Mouse (Mus musculus): ENCODE data around the gene Rnf220. TPM values are rescaled to one million over a fixed set of nuclear protein-coding genes. Genes with fewer than 3 reads are reported as not detected.

Rnf220 gene
- polyA plus RNA-seq, 1 experiment from 2014 or later: 56.3 TPM

- Histone ChIP-seq H3K9ac (ENCODE audit: low read depth, low read length) (peak overlapping the region; percentile 49), H3K9me3 (ENCODE audit: control insufficient read depth, low read length) (no peaks in the 10 kb centered on the region), H3K36me3 (ENCODE audit: control insufficient read depth, insufficient read depth, low read length) (no peaks in the 10 kb centered on the region), H3K27me3 (replicated peaks; ENCODE audit: control insufficient read depth, insufficient read depth, low read length) (peaks cover 79% of the 10 kb centered on the region), H3K4me3 (ENCODE audit: low read depth, low read length) (peak overlapping the region; percentile 47), H3K4me1 (ENCODE audit: control insufficient read depth, insufficient read depth, low read length) (peaks cover 19% of the 10 kb centered on the region; the same call in 1 of the 2 replicates), H3K27ac (replicated peaks; ENCODE audit: low read depth, low read length) (no peak overlapping the region), H3K4me2 (ENCODE audit: low read depth, low read length) (peak overlapping the region; percentile 90)
- no peak for DNase-seq (ENCODE audit: low spot score)
- no peak for ATAC-seq (ENCODE audit: low read depth)
- 1% methylated on average over 39 of the region's 71 CpGs for WGBS
Measured at GRCm38 (mm10) chr4:117493905-117494851, 2.7 kb downstream of the Rnf220 start.

- Histone ChIP-seq H3K4me1 (ENCODE audit: control insufficient read depth, insufficient read depth, low read length) (peaks cover 19% of the 10 kb centered on the region; the same call in 1 of the 2 replicates), H3K36me3 (ENCODE audit: control insufficient read depth, insufficient read depth, low read length) (no peaks in the 10 kb centered on the region), H3K9me3 (ENCODE audit: control insufficient read depth, low read length) (no peaks in the 10 kb centered on the region), H3K4me3 (ENCODE audit: low read depth, low read length) (peak overlapping the region; percentile 14; the same call in 1 of the 2 replicates), H3K4me2 (ENCODE audit: low read depth, low read length) (peak overlapping the region; percentile 6; the same call in 1 of the 2 replicates), H3K27me3 (replicated peaks; ENCODE audit: control insufficient read depth, insufficient read depth, low read length) (peaks cover 87% of the 10 kb centered on the region), H3K27ac (replicated peaks; ENCODE audit: low read depth, low read length) (no peak overlapping the region), H3K9ac (ENCODE audit: low read depth, low read length) (no peak overlapping the region)
- 8% methylated on average over 17 of the region's 17 CpGs for WGBS
- ATAC-seq (ENCODE audit: low read depth): no peak
- DNase-seq (ENCODE audit: low spot score): no peak
Measured at GRCm38 (mm10) chr4:117493161-117493568, 3.7 kb downstream of the Rnf220 start.

GRCm38 (mm10) chr4:117491840-117492239, 5.0 kb downstream of the Rnf220 start:
- no peak overlapping the region for H3K4me3 ChIP-seq (ENCODE audit: low read depth, low read length)
- no peaks in the 10 kb centered on the region for H3K36me3 ChIP-seq (ENCODE audit: control insufficient read depth, insufficient read depth, low read length)
- H3K27ac ChIP-seq (replicated peaks; ENCODE audit: low read depth, low read length): no peak overlapping the region
- no peak overlapping the region for H3K4me2 ChIP-seq (ENCODE audit: low read depth, low read length)
- no peak overlapping the region for H3K9ac ChIP-seq (ENCODE audit: low read depth, low read length)
- peaks cover 89% of the 10 kb centered on the region for H3K27me3 ChIP-seq (replicated peaks; ENCODE audit: control insufficient read depth, insufficient read depth, low read length)
- DNase-seq (ENCODE audit: low spot score) (no peak), ATAC-seq (ENCODE audit: low read depth) (no peak)
- H3K9me3 ChIP-seq (ENCODE audit: control insufficient read depth, low read length): no peaks in the 10 kb centered on the region
- H3K4me1 ChIP-seq (ENCODE audit: control insufficient read depth, insufficient read depth, low read length): peaks cover 19% of the 10 kb centered on the region; the same call in 1 of the 2 replicates
- WGBS: 78% methylated on average over 6 of the region's 6 CpGs

- H3K9me3 ChIP-seq (ENCODE audit: control insufficient read depth, low read length): no peaks in the 10 kb centered on the region
- H3K4me2 ChIP-seq (ENCODE audit: low read depth, low read length): no peak overlapping the region
- peaks cover 90% of the 10 kb centered on the region for H3K27me3 ChIP-seq (replicated peaks; ENCODE audit: control insufficient read depth, insufficient read depth, low read length)
- DNase-seq (ENCODE audit: low spot score) (no peak), ATAC-seq (ENCODE audit: low read depth) (no peak)
- H3K36me3 ChIP-seq (ENCODE audit: control insufficient read depth, insufficient read depth, low read length): no peaks in the 10 kb centered on the region
- WGBS: 80% methylated on average over 14 of the region's 14 CpGs
- no peak overlapping the region for H3K9ac ChIP-seq (ENCODE audit: low read depth, low read length)
- H3K4me3 ChIP-seq (ENCODE audit: low read depth, low read length): no peak overlapping the region
- no peak overlapping the region for H3K27ac ChIP-seq (replicated peaks; ENCODE audit: low read depth, low read length)
- H3K4me1 ChIP-seq (ENCODE audit: control insufficient read depth, insufficient read depth, low read length): peaks cover 9% of the 10 kb centered on the region; the same call in 1 of the 2 replicates
Measured at GRCm38 (mm10) chr4:117489975-117490374, 6.9 kb downstream of the Rnf220 start.

- Histone ChIP-seq H3K9me3 (ENCODE audit: control insufficient read depth, low read length) (no peaks in the 10 kb centered on the region), H3K27ac (replicated peaks; ENCODE audit: low read depth, low read length) (no peak overlapping the region), H3K4me3 (ENCODE audit: low read depth, low read length) (no peak overlapping the region), H3K4me2 (ENCODE audit: low read depth, low read length) (no peak overlapping the region), H3K4me1 (ENCODE audit: control insufficient read depth, insufficient read depth, low read length) (peaks cover 7% of the 10 kb centered on the region; the same call in 1 of the 2 replicates), H3K9ac (ENCODE audit: low read depth, low read length) (no peak overlapping the region), H3K27me3 (replicated peaks; ENCODE audit: control insufficient read depth, insufficient read depth, low read length) (peaks cover 90% of the 10 kb centered on the region), H3K36me3 (ENCODE audit: control insufficient read depth, insufficient read depth, low read length) (no peaks in the 10 kb centered on the region)
- ATAC-seq (ENCODE audit: low read depth) (no peak), DNase-seq (ENCODE audit: low spot score) (no peak)
- 86% methylated on average over 9 of the region's 9 CpGs for WGBS
Measured at GRCm38 (mm10) chr4:117489566-117489965, 7.3 kb downstream of the Rnf220 start.

- no peak overlapping the region for H3K4me3 ChIP-seq (ENCODE audit: low read depth, low read length)
- ATAC-seq (ENCODE audit: low read depth): no peak
- H3K4me2 ChIP-seq (ENCODE audit: low read depth, low read length): no peak overlapping the region
- 78% methylated on average over 6 of the region's 6 CpGs for WGBS
- H3K27me3 ChIP-seq (replicated peaks; ENCODE audit: control insufficient read depth, insufficient read depth, low read length): peaks cover 83% of the 10 kb centered on the region
- no peak overlapping the region for H3K9ac ChIP-seq (ENCODE audit: low read depth, low read length)
- H3K36me3 ChIP-seq (ENCODE audit: control insufficient read depth, insufficient read depth, low read length): no peaks in the 10 kb centered on the region
- H3K9me3 ChIP-seq (ENCODE audit: control insufficient read depth, low read length): no peaks in the 10 kb centered on the region
- no peak overlapping the region for H3K27ac ChIP-seq (replicated peaks; ENCODE audit: low read depth, low read length)
- no peak for DNase-seq (ENCODE audit: low spot score)
- peaks cover 5% of the 10 kb centered on the region; the same call in 1 of the 2 replicates for H3K4me1 ChIP-seq (ENCODE audit: control insufficient read depth, insufficient read depth, low read length)
Measured at GRCm38 (mm10) chr4:117487471-117487870, 9.4 kb downstream of the Rnf220 start.

- H3K9me3 ChIP-seq (ENCODE audit: control insufficient read depth, low read length): no peaks in the 10 kb centered on the region
- ATAC-seq (ENCODE audit: low read depth) (no peak), DNase-seq (ENCODE audit: low spot score) (no peak)
- no peaks in the 10 kb centered on the region for H3K36me3 ChIP-seq (ENCODE audit: control insufficient read depth, insufficient read depth, low read length)
- no peak overlapping the region for H3K4me3 ChIP-seq (ENCODE audit: low read depth, low read length)
- peaks cover 71% of the 10 kb centered on the region for H3K27me3 ChIP-seq (replicated peaks; ENCODE audit: control insufficient read depth, insufficient read depth, low read length)
- H3K9ac ChIP-seq (ENCODE audit: low read depth, low read length): no peak overlapping the region
- no peak overlapping the region for H3K4me2 ChIP-seq (ENCODE audit: low read depth, low read length)
- 83% methylated on average over 7 of the region's 7 CpGs for WGBS
- H3K4me1 ChIP-seq (ENCODE audit: control insufficient read depth, insufficient read depth, low read length): peaks cover 5% of the 10 kb centered on the region; the same call in 1 of the 2 replicates
- H3K27ac ChIP-seq (replicated peaks; ENCODE audit: low read depth, low read length): no peak overlapping the region
Measured at GRCm38 (mm10) chr4:117486188-117486587, 10.7 kb downstream of the Rnf220 start.

GRCm38 (mm10) chr4:117485045-117485780, 11.6 kb downstream of the Rnf220 start:
- peak overlapping the region; percentile 53 for H3K4me3 ChIP-seq (ENCODE audit: low read depth, low read length)
- 44% methylated on average over 13 of the region's 13 CpGs for WGBS
- no peaks in the 10 kb centered on the region for H3K36me3 ChIP-seq (ENCODE audit: control insufficient read depth, insufficient read depth, low read length)
- H3K27ac ChIP-seq (replicated peaks; ENCODE audit: low read depth, low read length): no peak overlapping the region
- H3K4me1 ChIP-seq (ENCODE audit: control insufficient read depth, insufficient read depth, low read length): peaks cover 5% of the 10 kb centered on the region; the same call in 1 of the 2 replicates
- H3K9ac ChIP-seq (ENCODE audit: low read depth, low read length): peak overlapping the region; percentile 60
- DNase-seq (ENCODE audit: low spot score) (no peak), ATAC-seq (ENCODE audit: low read depth) (peak; percentile 51; the same call in 1 of the 2 replicates)
- H3K27me3 ChIP-seq (replicated peaks; ENCODE audit: control insufficient read depth, insufficient read depth, low read length): peaks cover 61% of the 10 kb centered on the region
- peak overlapping the region; percentile 99 for H3K4me2 ChIP-seq (ENCODE audit: low read depth, low read length)
- no peaks in the 10 kb centered on the region for H3K9me3 ChIP-seq (ENCODE audit: control insufficient read depth, low read length)

Measured in embryonic facial prominence, embryonic 14.5 days (tissue).